Mouse (Mus musculus) hindbrain, postnatal 0 days (tissue): ENCODE data around the gene Slc12a7. TPM values are rescaled to one million over a fixed set of nuclear protein-coding genes. Genes with fewer than 3 reads are reported as not detected.

Experiments used
- ATAC-seq: fragments of 200-750 bp; cut with Nextera tagmentation; 2 replicates; pipeline ENCODE4 v1.8.0; 2017; ENCODE audit warnings: mild to moderate bottlenecking, moderate TSS enrichment, moderate library complexity
- DNase-seq: peaks from one replicate; pipeline ENCODE4 v3.0.0-alpha.2; 2015; ENCODE audit warnings: low spot score
- H3K27ac ChIP-seq: fragments of 300-500 bp; sonication (generic); 2 replicates; pipeline ENCODE4 v1.5.1; 2014; ENCODE audit warnings: mild to moderate bottlenecking
- H3K27me3 ChIP-seq: fragments of 300-500 bp; sonication (generic); 2 replicates; pipeline ENCODE4 v1.6.1; 2014; ENCODE audit warnings: low read length, mixed read lengths; ENCODE audit not compliant: insufficient read depth
- H3K36me3 ChIP-seq: fragments of 300-500 bp; sonication (generic); 2 replicates; pipeline ENCODE4 v1.6.1; 2014; ENCODE audit warnings: low read length, mixed read lengths; ENCODE audit not compliant: insufficient read depth
- H3K4me1 ChIP-seq: fragments of 300-500 bp; sonication (generic); 2 replicates; pipeline ENCODE4 v1.6.1; 2014; ENCODE audit warnings: antibody characterized with exemption, low read length, mixed read lengths; ENCODE audit not compliant: insufficient read depth
- H3K4me2 ChIP-seq: fragments of 300-500 bp; sonication (generic); 2 replicates; pipeline ENCODE4 v1.6.1; 2014; ENCODE audit warnings: low read depth, mild to moderate bottlenecking, low read length, moderate library complexity, mixed read lengths
- H3K4me3 ChIP-seq: fragments of 300-500 bp; sonication (generic); 2 replicates; pipeline ENCODE4 v1.5.1; 2014; ENCODE audit warnings: low read length
- H3K9ac ChIP-seq: fragments of 300-500 bp; sonication (generic); replicated peaks from 2 replicates; pipeline ENCODE4 v1.6.1; 2014; ENCODE audit warnings: mild to moderate bottlenecking, low read length, moderate library complexity, mixed read lengths
- H3K9me3 ChIP-seq: fragments of 300-500 bp; sonication (generic); 2 replicates; pipeline ENCODE4 v1.6.1; 2016; ENCODE audit warnings: low read length, mixed read lengths
- CTCF ChIP-seq: IDR thresholded peaks from 2 replicates; pipeline ENCODE4 v1.5.1; 2016; ENCODE audit warnings: antibody characterized with exemption, control low read depth, low read depth
- WGBS: fragments of 180-500 bp; shearing (Covaris S2); extraction: QIAGEN DNeasy Blood & Tissue Kit; methylation state at CpG from one replicate; pipeline ENCODE4 v1.1.7; 2014; 5-methylcytosine and 5-hydroxymethylcytosine counted together
- polyA plus RNA-seq: library from polyadenylated mRNA; unstranded; fragments of >200 nt; fragmentation: Nextera tagmentation; extraction: Ambion mirVana; gene quantifications from 2 replicates; pipeline ENCODE4 v1.2.1, GENCODE M21; 2015
- total RNA-seq: library from RNA; depleted of rRNA; stranded (reverse); fragments of >200 nt; gene quantifications from 2 replicates; pipeline ENCODE4 v1.2.3, GENCODE M21; 2014

The Slc12a7 gene
- total and polyA plus RNA-seq, 2 experiments from 2014 or later = 4.3 to 11.0 TPM

DNA sequence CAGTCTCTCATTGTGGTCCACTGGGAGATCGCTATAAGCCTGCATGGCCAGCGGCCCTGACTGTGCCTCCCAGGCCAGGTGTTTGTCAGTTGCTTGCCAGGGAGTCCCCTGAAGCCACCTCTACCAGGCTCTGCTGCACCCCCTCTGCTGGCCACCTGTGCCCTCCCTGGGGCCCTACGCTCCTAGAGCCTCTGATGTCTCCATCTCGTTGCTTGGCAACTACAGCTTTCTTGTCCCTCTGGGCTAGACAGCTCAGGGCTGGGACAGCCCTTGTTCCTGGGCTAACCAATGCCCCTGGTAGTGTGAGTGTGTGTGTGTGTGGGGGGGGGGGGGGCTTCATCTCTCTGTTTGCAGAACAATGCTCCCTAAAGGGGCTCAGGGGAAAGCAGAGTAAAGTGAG is 10.1 kb downstream of the Slc12a7 start:
- H3K9ac ChIP-seq = no peak overlapping the region
- no peaks in the 10 kb centered on the region for H3K27me3 ChIP-seq
- no peaks in the 10 kb centered on the region for H3K9me3 ChIP-seq
- no peak for TF ChIP-seq CTCF
- WGBS = 34% methylated on average over 4 of the region's 4 CpGs
- DNase-seq (peak; percentile 23), ATAC-seq (peak; percentile 76)
- H3K4me2 ChIP-seq = no peak overlapping the region
- H3K4me3 ChIP-seq = no peak overlapping the region
- no peaks in the 10 kb centered on the region for H3K36me3 ChIP-seq
- no peaks in the 10 kb centered on the region for H3K4me1 ChIP-seq
- H3K27ac ChIP-seq = no peak overlapping the region

DNA sequence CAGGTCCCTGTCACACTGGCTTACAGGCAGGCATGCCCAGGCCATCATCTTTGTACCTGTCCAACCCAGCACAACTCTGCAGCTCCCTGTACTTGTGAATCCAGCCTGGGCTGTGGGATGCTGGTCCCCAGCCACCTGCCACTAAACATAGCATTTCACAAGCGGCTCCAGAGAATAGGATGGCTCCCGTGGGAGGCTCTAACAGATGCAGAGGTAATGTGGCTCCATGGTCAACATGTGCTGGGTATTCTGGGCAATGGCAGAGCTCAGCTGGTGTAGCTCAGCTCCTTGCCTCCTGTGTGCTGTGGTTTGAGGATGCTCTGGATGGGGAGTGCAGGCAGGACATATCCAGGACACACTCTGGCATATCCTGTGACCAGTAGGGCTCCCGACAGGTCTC is 10.8 kb downstream of the Slc12a7 start:
- no peak overlapping the region for H3K9ac ChIP-seq
- H3K4me2 ChIP-seq = no peak overlapping the region
- H3K27ac ChIP-seq = no peak overlapping the region
- H3K4me1 ChIP-seq = no peaks in the 10 kb centered on the region
- no peaks in the 10 kb centered on the region for H3K9me3 ChIP-seq
- H3K4me3 ChIP-seq = no peak overlapping the region
- ATAC-seq (no peak), DNase-seq (no peak)
- WGBS = 77% methylated on average over 3 of the region's 3 CpGs
- no peaks in the 10 kb centered on the region for H3K36me3 ChIP-seq
- TF ChIP-seq CTCF = no peak
- H3K27me3 ChIP-seq = no peaks in the 10 kb centered on the region

DNA sequence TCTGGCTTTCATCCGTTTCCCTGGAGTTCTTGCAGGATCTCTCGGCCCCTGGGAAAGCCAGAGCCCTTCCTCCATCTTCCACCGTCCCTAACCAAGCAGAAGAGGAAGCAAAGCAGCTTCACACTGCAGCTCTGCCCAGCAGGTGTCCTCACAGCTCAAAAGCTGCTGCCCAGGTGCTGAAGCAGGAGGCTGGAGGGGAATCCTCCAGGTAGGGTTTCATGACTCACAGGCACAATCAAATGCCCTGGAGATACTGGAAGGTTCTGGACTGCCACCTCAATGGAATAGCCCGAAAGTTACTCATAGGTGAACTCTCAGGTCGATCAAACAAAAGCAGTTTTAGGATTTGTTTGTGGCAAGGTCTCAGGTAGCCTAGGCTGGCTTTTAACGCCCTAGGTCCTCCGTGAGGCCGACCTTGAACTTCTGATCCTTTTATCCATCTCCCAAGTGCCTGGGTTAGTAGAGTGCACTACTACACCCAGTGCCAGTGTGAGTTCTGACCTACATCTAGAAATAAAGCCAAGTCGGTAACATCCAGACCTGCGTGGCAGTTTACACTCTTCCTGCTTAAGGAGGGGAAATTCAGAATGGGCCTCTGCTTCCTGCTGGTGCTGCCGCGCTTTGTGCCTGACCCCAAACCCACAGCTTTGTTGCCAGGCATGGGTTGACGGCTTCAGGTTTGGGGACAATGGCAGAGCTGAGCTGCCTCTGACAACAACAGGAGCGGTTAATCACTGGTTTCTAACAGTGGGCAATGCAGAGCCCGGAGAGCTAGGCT is 16.0 kb downstream of the Slc12a7 start:
- DNase-seq (peak; percentile 57), ATAC-seq (0 out of 2 replicates have a peak, but pooled peaks have one; percentile 8)
- no peaks in the 10 kb centered on the region for H3K4me1 ChIP-seq
- peak overlapping the region; percentile 34; the same call in 1 of the 2 replicates for H3K27ac ChIP-seq
- peak; percentile 49 for TF ChIP-seq CTCF
- no peak overlapping the region for H3K4me2 ChIP-seq
- no peak overlapping the region for H3K9ac ChIP-seq
- H3K4me3 ChIP-seq = no peak overlapping the region
- H3K36me3 ChIP-seq = no peaks in the 10 kb centered on the region
- H3K9me3 ChIP-seq = no peaks in the 10 kb centered on the region
- H3K27me3 ChIP-seq = no peaks in the 10 kb centered on the region
- 34% methylated on average over 15 of the region's 15 CpGs for WGBS

DNA sequence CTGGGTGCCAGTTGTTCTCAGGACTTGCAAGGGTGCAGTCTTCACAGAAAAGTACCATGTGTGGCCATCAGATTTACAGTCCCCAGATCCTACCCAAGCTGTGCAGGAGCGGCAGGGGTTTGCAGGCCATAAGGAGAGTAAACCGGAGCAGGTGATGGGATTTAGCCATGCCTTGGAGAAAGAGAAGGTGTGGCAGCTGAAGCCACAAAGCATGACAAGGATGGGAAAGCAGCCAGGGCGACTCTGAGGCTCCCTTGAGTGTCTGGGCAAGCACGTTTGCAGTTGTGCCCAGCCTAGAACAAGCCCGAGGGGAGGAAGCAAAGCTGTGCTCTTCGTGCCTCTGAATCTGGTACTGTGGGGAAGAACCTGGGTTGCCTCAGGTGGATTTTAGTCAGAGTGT is 17.5 kb downstream of the Slc12a7 start:
- peak; percentile 60 for DNase-seq
- no peak overlapping the region for H3K4me2 ChIP-seq
- no peaks in the 10 kb centered on the region for H3K9me3 ChIP-seq
- peak; percentile 41; the same call in 1 of the 2 replicates for ATAC-seq
- 54% methylated on average over 6 of the region's 6 CpGs for WGBS
- no peak overlapping the region for H3K4me3 ChIP-seq
- no peaks in the 10 kb centered on the region for H3K27me3 ChIP-seq
- no peak overlapping the region for H3K9ac ChIP-seq
- TF ChIP-seq CTCF = no peak
- no peak overlapping the region for H3K27ac ChIP-seq
- H3K4me1 ChIP-seq = no peaks in the 10 kb centered on the region
- H3K36me3 ChIP-seq = no peaks in the 10 kb centered on the region

DNA sequence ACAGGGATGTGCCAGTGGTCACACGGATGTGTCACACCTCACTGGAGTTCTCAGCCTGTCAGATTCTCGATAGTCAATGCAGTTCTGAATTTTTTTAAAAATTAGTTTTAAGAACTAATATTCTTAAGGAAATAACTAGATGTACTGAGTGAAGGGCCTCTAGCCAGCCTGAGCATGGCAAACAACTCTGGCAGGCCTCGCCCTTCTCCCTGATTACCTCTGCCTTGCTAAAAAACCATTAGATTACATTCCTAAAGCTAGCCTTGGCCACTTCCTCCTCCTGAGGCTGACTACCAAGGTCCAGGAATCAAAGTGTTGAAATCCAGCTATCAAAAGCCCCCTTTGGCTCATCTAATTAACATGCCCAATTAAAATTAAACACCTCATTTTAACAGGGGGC is 18.4 kb downstream of the Slc12a7 start:
- no peak for TF ChIP-seq CTCF

DNA sequence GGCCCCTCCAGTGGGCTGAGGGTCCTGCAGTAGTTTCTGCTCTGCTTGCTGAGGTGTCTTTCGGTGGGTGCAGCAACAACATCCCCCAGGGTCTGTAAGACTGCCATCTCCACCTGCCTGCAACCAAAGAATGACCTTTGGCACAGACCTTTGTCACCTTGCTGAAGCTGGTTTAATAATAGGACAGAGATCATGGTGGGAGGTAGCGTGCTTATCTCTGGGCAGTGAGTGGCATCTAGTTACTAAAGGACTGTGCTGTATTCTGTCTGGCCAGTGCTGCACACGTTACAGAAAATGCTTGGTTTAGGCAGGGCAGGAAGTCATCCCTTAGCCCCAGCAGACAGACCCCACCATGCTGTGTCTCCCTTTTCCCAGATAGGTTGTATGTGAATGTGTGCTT is 22.9 kb downstream of the Slc12a7 start:
- no peak for ATAC-seq
- H3K9me3 ChIP-seq = no peaks in the 10 kb centered on the region
- H3K27me3 ChIP-seq = no peaks in the 10 kb centered on the region
- H3K36me3 ChIP-seq = no peaks in the 10 kb centered on the region
- WGBS = 78% methylated on average over 3 of the region's 3 CpGs
- no peak for DNase-seq
- H3K4me1 ChIP-seq = no peaks in the 10 kb centered on the region
- no peak overlapping the region for H3K4me2 ChIP-seq
- no peak overlapping the region for H3K9ac ChIP-seq
- no peak overlapping the region for H3K27ac ChIP-seq
- no peak for TF ChIP-seq CTCF
- no peak overlapping the region for H3K4me3 ChIP-seq

More for the DNA sequence above, 18.4 kb downstream of the Slc12a7 start:
- Histone ChIP-seq H3K4me2 (no peak overlapping the region), H3K27ac (no peak overlapping the region), H3K4me3 (no peak overlapping the region), H3K9me3 (no peaks in the 10 kb centered on the region), H3K9ac (no peak overlapping the region), H3K36me3 (no peaks in the 10 kb centered on the region), H3K4me1 (no peaks in the 10 kb centered on the region), H3K27me3 (no peaks in the 10 kb centered on the region)
- ATAC-seq (no peak), DNase-seq (no peak)
- WGBS = 95% methylated on average over 3 of the region's 3 CpGs

DNA sequence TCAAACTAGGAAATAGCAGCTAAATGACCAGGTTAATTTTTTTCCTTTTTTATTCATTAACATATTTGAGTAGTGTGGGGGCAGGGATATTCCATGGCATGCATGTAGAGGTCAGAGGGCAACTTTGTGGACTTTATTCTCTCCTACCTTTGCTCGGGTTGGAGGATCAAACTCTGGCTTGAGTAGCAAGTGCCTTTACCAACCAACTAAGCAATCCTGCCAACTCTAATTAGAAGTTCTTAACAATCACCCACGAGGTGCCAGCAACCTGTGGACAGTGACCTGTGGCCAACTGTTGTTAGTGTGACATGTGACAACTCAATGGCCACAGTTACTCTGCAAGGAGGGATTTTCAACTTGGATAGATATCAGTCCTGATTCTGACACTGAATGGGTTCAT is 24.0 kb downstream of the Slc12a7 start:
- Histone ChIP-seq H3K36me3 (no peaks in the 10 kb centered on the region), H3K27ac (no peak overlapping the region), H3K4me3 (no peak overlapping the region), H3K4me2 (no peak overlapping the region), H3K9me3 (no peaks in the 10 kb centered on the region), H3K9ac (no peak overlapping the region), H3K27me3 (no peaks in the 10 kb centered on the region), H3K4me1 (no peaks in the 10 kb centered on the region)
- WGBS = 68% methylated on average over 2 of the region's 2 CpGs
- DNase-seq (no peak), ATAC-seq (no peak)
- no peak for TF ChIP-seq CTCF
